Mouse (Mus musculus) forebrain, embryonic 11.5 days (tissue): ENCODE measurements around the gene Gmppb. TPM values are rescaled to one million over a fixed set of nuclear protein-coding genes. Genes with fewer than 3 reads are reported as not detected.
A peak's percentile ranks its signal among the peaks of the same experiment; 100 is the strongest.

ENCODE experiments used
- ATAC-seq: fragments of 200-750 bp; cut with Nextera tagmentation; replicated peaks from 2 replicates; pipeline ENCODE4 v1.8.0; 2017; ENCODE audit warnings: moderate TSS enrichment; ENCODE audit not compliant: low FRiP score
- DNase-seq: peaks from one replicate; pipeline ENCODE4 v3.0.0-alpha.2; 2017; ENCODE audit warnings: low spot score
- H3K27ac ChIP-seq: fragments of 300-500 bp; sonication (generic); 2 replicates; pipeline ENCODE4 v1.5.1; 2014; ENCODE audit warnings: low read depth, low read length
- H3K27me3 ChIP-seq: fragments of 300-500 bp; sonication (generic); 2 replicates; pipeline ENCODE4 v1.6.1; 2014; ENCODE audit warnings: mild to moderate bottlenecking, low read length, mixed read lengths; ENCODE audit not compliant: control insufficient read depth, insufficient read depth
- H3K36me3 ChIP-seq: fragments of 300-500 bp; sonication (generic); 2 replicates; pipeline ENCODE4 v1.6.1; 2014; ENCODE audit warnings: mild to moderate bottlenecking, low read length, moderate library complexity, mixed read lengths; ENCODE audit not compliant: control insufficient read depth, insufficient read depth
- H3K4me1 ChIP-seq: fragments of 300-500 bp; sonication (generic); replicated peaks from 2 replicates; pipeline ENCODE4 v1.6.1; 2014; ENCODE audit warnings: low read length, mixed read lengths; ENCODE audit not compliant: control insufficient read depth, insufficient read depth
- H3K4me2 ChIP-seq: fragments of 300-500 bp; sonication (generic); 2 replicates; pipeline ENCODE4 v1.6.1; 2014; ENCODE audit warnings: low read depth, mild to moderate bottlenecking, low read length, moderate library complexity, mixed read lengths; ENCODE audit not compliant: severe bottlenecking
- H3K4me3 ChIP-seq: fragments of 300-500 bp; sonication (generic); 2 replicates; pipeline ENCODE4 v1.5.1; 2014; ENCODE audit warnings: low read depth, low read length
- H3K9ac ChIP-seq: fragments of 300-500 bp; sonication (generic); 2 replicates; pipeline ENCODE4 v1.6.1; 2014; ENCODE audit warnings: low read length
- H3K9me3 ChIP-seq: fragments of 300-500 bp; sonication (generic); 2 replicates; pipeline ENCODE4 v1.6.1; 2016; ENCODE audit warnings: low read length, mixed read lengths; ENCODE audit not compliant: control insufficient read depth
- WGBS: fragments of 180-500 bp; shearing (Covaris S2); extraction: QIAGEN DNeasy Blood & Tissue Kit; methylation state at CpG from one replicate; pipeline ENCODE4 v1.1.7; 2014; 5-methylcytosine and 5-hydroxymethylcytosine counted together
- polyA plus RNA-seq: library from polyadenylated mRNA; unstranded; fragments of >200 nt; fragmentation: Nextera tagmentation; extraction: Ambion mirVana; gene quantifications from 2 replicates; pipeline ENCODE4 v1.2.1, GENCODE M21; 2014

Gmppb gene
- polyA plus RNA-seq, 1 experiment from 2014 or later, result 20.7 TPM

DNA sequence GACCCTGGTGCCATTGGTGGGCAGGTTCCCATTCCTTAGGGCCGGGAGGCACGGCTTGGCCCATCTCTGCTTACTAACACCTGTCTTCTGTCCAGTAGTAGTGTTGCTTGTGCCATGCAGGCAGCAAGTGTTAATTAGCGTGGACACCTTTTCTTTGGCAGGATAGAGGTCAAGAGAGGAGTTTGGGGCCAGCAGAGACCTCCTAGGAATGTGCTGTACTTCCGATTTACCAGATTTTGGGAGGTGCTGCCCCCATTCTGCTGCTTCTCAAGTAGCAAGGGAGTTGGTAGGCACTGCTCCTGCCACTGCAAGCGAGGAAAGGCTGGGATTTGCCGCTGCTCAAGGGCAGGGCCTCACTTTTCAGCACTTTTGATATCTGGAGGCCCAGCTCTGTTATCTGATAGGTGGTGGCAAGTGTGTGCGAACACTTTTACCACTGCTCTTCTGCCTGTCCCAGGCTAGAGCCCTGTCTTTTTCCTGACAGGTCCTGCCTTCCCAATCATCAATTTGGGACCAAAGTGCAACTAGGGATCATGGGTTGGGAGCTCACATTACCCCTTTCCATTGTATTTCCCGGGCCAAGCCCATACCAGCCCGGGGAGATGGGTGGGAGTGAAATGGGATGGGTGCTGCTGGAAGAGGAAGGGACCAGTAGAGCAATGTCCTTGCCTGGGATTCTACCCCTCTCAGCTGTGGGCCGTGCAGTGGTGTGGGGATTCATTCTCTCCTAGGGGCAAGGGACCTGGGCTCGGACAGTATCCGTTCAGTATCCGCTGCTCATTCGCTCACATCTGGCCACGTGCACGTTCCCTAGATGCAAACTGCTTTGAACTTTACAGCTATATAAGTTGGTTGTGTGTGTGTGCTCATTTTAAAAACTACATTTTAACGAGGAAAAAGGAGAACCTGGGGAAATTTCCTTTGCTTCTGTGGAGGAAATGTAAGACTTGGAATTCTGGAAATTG, 1.2 kb upstream of the Gmppb start:
- H3K9me3 ChIP-seq, result no peaks in the 10 kb centered on the region
- H3K4me2 ChIP-seq, result peak overlapping the region; percentile 89
- ATAC-seq (no peak), DNase-seq (no peak)
- no peaks in the 10 kb centered on the region for H3K27me3 ChIP-seq
- peaks cover 5% of the 10 kb centered on the region; the same call in 1 of the 2 replicates for H3K36me3 ChIP-seq
- peak overlapping the region; percentile 57; the same call in 1 of the 2 replicates for H3K27ac ChIP-seq
- peak overlapping the region; percentile 73 for H3K4me3 ChIP-seq
- H3K9ac ChIP-seq, result peak overlapping the region; percentile 53
- peaks cover 6% of the 10 kb centered on the region; the same call in 1 of the 2 replicates for H3K4me1 ChIP-seq
- 45% methylated on average over 17 of the region's 17 CpGs for WGBS

DNA sequence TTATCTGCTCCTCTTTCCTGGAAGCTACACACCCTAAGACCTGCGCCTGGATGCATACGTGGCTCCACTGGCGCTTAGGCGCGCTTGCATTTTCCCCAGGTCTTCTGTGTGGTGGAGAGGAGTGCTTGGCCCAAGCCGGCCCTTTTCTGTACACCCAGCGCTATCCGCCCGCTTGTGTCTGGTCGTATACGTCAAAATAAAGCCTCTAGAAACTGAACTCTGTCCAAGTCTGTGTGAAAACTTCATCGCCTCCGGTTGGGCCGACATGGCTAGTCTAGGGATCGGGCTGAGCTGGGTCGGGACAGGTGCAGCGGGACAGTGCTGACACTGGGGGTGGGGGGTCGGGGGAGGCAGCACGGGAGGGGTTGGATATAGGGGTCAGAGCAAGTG, 481 bp upstream of the Gmppb start:
- Histone ChIP-seq H3K4me1 (peaks cover 6% of the 10 kb centered on the region; the same call in 1 of the 2 replicates), H3K36me3 (peaks cover 5% of the 10 kb centered on the region; the same call in 1 of the 2 replicates), H3K9ac (peak overlapping the region; percentile 53), H3K27ac (peak overlapping the region; percentile 57), H3K9me3 (no peaks in the 10 kb centered on the region), H3K27me3 (no peaks in the 10 kb centered on the region), H3K4me3 (peak overlapping the region; percentile 73), H3K4me2 (peak overlapping the region; percentile 89)
- ATAC-seq (peak; percentile 57), DNase-seq (no peak)
- WGBS, result 1% methylated on average over 19 of the region's 19 CpGs

DNA sequence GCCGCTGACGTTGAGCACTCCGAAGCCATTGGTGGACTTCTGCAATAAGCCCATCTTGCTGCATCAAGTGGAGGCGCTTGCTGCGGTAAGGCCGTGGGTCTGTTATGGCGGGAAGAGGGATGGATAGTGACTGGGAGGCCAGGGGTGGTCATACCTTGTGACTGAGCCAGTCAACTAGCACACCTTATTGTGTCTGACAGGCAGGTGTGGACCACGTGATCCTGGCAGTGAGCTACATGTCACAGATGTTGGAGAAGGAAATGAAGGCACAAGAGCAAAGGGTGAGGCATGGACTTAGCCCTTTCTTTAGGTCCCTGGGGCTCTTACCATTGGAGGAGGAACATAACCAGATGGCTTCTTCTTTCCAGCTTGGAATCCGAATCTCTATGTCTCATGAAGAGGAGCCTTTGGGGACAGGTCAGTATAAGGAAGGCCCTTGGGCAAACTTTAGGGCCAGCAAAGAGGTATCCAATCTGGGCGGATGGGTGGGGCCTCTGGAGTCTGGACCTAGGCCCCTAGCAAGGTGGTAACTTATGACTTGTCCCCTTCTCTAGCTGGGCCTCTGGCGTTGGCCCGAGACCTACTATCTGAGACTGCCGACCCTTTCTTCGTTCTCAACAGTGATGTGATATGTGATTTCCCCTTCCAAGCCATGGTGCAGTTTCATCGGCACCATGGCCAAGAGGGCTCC, 664 bp downstream of the Gmppb start:
- H3K27me3 ChIP-seq, result no peaks in the 10 kb centered on the region
- H3K4me2 ChIP-seq, result peak overlapping the region; percentile 89
- H3K4me1 ChIP-seq, result peaks cover 6% of the 10 kb centered on the region; the same call in 1 of the 2 replicates
- H3K27ac ChIP-seq, result no peak overlapping the region
- peak overlapping the region; percentile 72 for H3K9ac ChIP-seq
- peak overlapping the region; percentile 73 for H3K4me3 ChIP-seq
- peaks cover 5% of the 10 kb centered on the region; the same call in 1 of the 2 replicates for H3K36me3 ChIP-seq
- H3K9me3 ChIP-seq, result no peaks in the 10 kb centered on the region
- ATAC-seq (0 out of 2 replicates have a peak, but pooled peaks have one; percentile 11), DNase-seq (no peak)
- WGBS, result 45% methylated on average over 15 of the region's 15 CpGs

DNA sequence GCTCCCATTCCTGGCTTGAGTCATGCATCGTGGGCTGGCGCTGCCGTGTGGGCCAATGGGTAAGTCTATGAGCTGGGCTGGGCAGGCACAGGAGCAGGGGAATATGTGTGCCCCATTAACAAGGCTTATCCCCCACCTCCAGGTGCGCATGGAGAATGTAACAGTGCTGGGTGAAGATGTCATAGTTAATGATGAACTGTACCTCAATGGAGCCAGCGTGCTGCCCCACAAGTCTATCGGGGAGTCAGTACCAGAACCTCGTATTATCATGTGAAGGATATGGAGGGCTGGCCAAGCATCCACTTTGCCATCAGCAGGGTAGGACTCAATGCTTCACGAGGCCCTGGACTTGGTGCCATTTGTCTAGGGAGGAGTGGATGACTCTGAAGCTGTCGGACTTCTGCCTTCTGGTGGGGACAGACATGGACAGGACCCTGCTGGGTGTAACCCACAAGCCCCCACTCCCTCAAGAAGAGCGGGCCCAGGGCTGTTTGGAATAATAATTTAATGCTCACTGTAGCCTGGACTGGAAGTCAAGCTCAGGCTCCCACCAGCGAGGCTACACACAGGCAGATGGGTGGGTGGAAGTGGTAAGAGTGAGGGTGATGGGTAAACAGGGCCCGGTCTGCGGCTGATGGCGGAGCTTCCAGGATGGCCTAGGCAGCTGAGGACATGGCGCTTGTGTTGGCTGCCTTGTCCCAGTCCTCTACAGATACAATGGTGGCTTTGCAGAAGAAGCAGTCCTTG, 2.3 kb downstream of the Gmppb start:
- 94% methylated on average over 15 of the region's 15 CpGs for WGBS
- H3K36me3 ChIP-seq, result no peaks in the 10 kb centered on the region; the same call in 1 of the 2 replicates
- DNase-seq (no peak), ATAC-seq (no peak)
- no peak overlapping the region for H3K9ac ChIP-seq
- no peaks in the 10 kb centered on the region for H3K9me3 ChIP-seq
- H3K27me3 ChIP-seq, result no peaks in the 10 kb centered on the region
- H3K4me3 ChIP-seq, result no peak overlapping the region
- no peak overlapping the region for H3K27ac ChIP-seq
- H3K4me2 ChIP-seq, result no peak overlapping the region
- peaks cover 6% of the 10 kb centered on the region; the same call in 1 of the 2 replicates for H3K4me1 ChIP-seq

DNA sequence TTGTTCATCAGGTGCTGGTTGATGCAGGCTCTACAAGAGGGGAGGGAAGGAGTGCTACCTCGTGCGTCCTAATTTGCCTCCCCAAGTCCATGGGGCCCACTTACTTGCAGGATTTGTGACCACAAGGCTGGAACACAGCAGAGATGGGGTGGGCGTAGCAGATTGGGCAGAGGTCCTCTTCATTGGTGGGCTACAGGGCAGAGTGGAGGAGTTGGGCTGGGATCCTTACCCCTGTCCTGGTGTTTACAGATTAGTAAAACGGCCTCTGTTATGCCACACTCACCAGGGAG, 2.8 kb downstream of the Gmppb start:
- no peak overlapping the region for H3K4me2 ChIP-seq
- no peaks in the 10 kb centered on the region for H3K9me3 ChIP-seq
- H3K36me3 ChIP-seq, result no peaks in the 10 kb centered on the region; the same call in 1 of the 2 replicates
- H3K4me3 ChIP-seq, result no peak overlapping the region
- ATAC-seq, result no peak
- peaks cover 6% of the 10 kb centered on the region; the same call in 1 of the 2 replicates for H3K4me1 ChIP-seq
- WGBS, result 82% methylated on average over 4 of the region's 4 CpGs
- H3K9ac ChIP-seq, result no peak overlapping the region
- no peaks in the 10 kb centered on the region for H3K27me3 ChIP-seq
- H3K27ac ChIP-seq, result no peak overlapping the region
- no peak for DNase-seq

DNA sequence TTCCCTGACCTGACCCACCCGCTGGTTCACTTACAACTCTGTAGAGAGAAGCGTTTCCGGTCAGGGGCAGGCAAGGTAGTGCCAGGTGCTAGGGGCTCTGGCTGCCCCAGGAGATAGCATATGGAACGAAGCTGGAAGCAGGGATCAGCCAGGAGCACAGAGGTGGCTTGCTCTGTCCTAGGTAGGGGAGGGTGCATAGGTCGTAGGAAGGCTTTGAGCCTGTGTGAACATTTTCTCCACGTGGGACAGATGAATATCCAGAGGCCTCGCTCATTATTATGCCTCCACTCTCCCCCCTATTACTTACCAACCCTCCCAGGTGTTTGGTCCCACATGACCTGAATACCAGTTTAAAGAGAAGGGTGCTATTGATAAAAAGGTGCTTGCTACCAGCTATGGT, 3.4 kb downstream of the Gmppb start:
- ATAC-seq (no peak), DNase-seq (no peak)

DNA sequence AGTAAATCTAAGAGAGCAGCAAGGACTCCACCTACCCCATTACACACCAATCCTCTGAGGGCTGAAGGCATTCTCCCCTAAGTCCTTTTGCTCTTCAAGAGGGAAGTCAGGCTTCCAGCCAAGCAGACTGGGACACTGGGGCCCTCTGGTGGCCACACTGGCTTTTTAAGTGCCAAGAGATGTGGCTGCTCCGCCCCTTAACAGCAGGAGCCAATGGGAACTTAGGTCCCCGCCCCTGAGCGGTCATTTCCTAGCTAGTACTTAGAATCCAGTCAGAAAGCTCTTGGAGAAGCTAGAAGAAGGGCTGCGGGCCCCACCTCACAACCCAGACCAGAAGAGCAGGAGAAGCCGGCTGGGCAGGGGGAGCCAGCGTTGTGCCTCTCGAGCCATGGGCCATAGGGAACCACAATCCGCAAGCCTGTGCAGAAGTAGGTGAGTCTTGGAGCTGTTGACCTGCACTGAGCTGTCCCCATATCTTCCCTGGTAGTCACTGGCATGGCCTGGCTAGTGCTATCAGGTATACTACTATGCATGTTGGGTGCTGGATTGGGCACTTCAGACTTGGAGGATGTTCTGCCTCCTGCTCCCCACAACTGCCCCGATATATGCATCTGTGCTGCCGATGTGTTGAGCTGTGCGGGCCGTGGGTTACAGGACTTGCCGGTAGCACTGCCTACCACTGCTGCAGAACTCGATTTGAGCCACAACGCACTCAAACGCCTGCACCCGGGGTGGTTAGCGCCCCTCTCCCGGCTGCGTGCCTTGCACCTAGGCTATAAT, 4.0 kb downstream of the Gmppb start, which contains the start of gene Amigo3:
TSS of gene Amigo3 (plus strand) at position 275 of the 780 bp plus-strand sequence.
- Histone ChIP-seq H3K27me3 (no peaks in the 10 kb centered on the region), H3K4me2 (no peak within 1 kb of the TSS), H3K9ac (no peak within 1 kb of the TSS), H3K9me3 (no peaks in the 10 kb centered on the region), H3K4me3 (no peak within 1 kb of the TSS; the same call in 1 of the 2 replicates), H3K27ac (no peak within 1 kb of the TSS), H3K4me1 (peaks cover 6% of the 10 kb centered on the region; the same call in 1 of the 2 replicates), H3K36me3 (no peaks in the 10 kb centered on the region; the same call in 1 of the 2 replicates)
- DNase-seq, result peak; percentile 96
- peak; percentile 35 for ATAC-seq
- WGBS, result 59% methylated on average over 20 of the region's 20 CpGs

More for the DNA sequence above, 3.4 kb downstream of the Gmppb start:
- WGBS, result 73% methylated on average over 7 of the region's 7 CpGs
- Histone ChIP-seq H3K4me1 (peaks cover 6% of the 10 kb centered on the region; the same call in 1 of the 2 replicates), H3K4me3 (no peak overlapping the region), H3K9me3 (no peaks in the 10 kb centered on the region), H3K4me2 (no peak overlapping the region), H3K27ac (no peak overlapping the region), H3K9ac (no peak overlapping the region), H3K27me3 (no peaks in the 10 kb centered on the region), H3K36me3 (no peaks in the 10 kb centered on the region; the same call in 1 of the 2 replicates)
